Mouse (Mus musculus) brain, embryonic 14.5 days (tissue): ENCODE measurements at regions not wholly inside any gene's neighbourhood (a gene's known extent, or its start where the extent isn't known, plus 50 kb on each side); places are given as distances from the start of the nearest gene placed in this dataset.
A peak's percentile ranks its signal among the peaks of the same experiment; 100 is the strongest.

Experiments
- DNase-seq: peaks from one replicate; pipeline ENCODE4 v3.0.0-alpha.2; 2011; ENCODE audit warnings: low read depth

GRCm38 (mm10) chr5:108903134-108903923 is 50.9 kb upstream of the Vmn2r9 start:
- DNase-seq, result peak; percentile 1
